ENCODE assay signal across 7 mouse cellular contexts in genomic region chr2:13573408-13574065, GRCm38 (mm10). TPM values are rescaled to one million over a fixed set of nuclear protein-coding genes. Genes with fewer than 3 reads are reported as not detected.
DNase-seq lines count a peak whose midpoint lies in the region; ATAC-seq and TF ChIP-seq lines count a peak whose summit lies in the region.

Gene Vim (plus strand): TSS chr2:13573927.

- TF ChIP-seq POLR2A in small intestine, adult 2 months (IDR thresholded peaks at IDR 0.05; ENCODE audit: low read depth, low read length): peak; percentile 38; the same call in 1 of the 2 replicates

- H3K9me3 ChIP-seq in hindbrain, postnatal 0 days (ENCODE audit: low read length): no peaks in the 10 kb centered on the region

- H3K27me3 ChIP-seq in hindbrain, postnatal 0 days (ENCODE audit: insufficient read depth, low read length): no peaks in the 10 kb centered on the region
- H3K27me3 ChIP-seq in small intestine, adult 2 months (ENCODE audit: control insufficient read depth, insufficient read depth, low read length): peaks cover 8% of the 10 kb centered on the region

- peak within 1 kb of the TSS; percentile 68 for H3K4me3 ChIP-seq in hindbrain, postnatal 0 days (ENCODE audit: low read length)
- H3K4me3 ChIP-seq in small intestine, adult 2 months (ENCODE audit: low read depth, low read length): peak within 1 kb of the TSS; percentile 61

- H3K9ac ChIP-seq in hindbrain, postnatal 0 days (replicated peaks; ENCODE audit: low read length): peak within 1 kb of the TSS; percentile 55

- WGBS in hindbrain, postnatal 0 days: under 1% methylated on average over 26 of the region's 26 CpGs
- WGBS in small intestine, adult 2 months: under 1% methylated on average over 26 of the region's 26 CpGs

- no peaks in the 10 kb centered on the region; the same call in 1 of the 2 replicates for H3K36me3 ChIP-seq in hindbrain, postnatal 0 days (ENCODE audit: insufficient read depth, low read length)
- peaks cover 3% of the 10 kb centered on the region; the same call in 1 of the 2 replicates for H3K36me3 ChIP-seq in small intestine, adult 2 months (ENCODE audit: control insufficient read depth, insufficient read depth, low read length)

- DNase-seq in adrenal gland, adult (ENCODE audit: inconsistent age in 2 of 2, low spot score in 1 of 2): peak; percentile 84 to 93
- peak; percentile 60 to 90 for DNase-seq in cerebellum, postnatal 4 days (ENCODE audit: low spot score in 2 of 2)
- DNase-seq in gastrocnemius, adult 8-10 months (ENCODE audit: low spot score in 2 of 2): peak; percentile 84 to 87
- peak; percentile 93 for DNase-seq in hindbrain, postnatal 0 days (ENCODE audit: low spot score)
- peak in 1 of 2 experiments; percentile 62 for DNase-seq in left cerebral cortex, postnatal 14 days (ENCODE audit: low spot score in 2 of 2)

- intact Hi-C loops in left cerebral cortex, postnatal 14 days (cut with DNase I): loop anchor here (2.0 to 10.0 kb wide), 2 partner anchors 179 to 275 kb away; no protein-coding TSS in a partner anchor

- peaks cover 1% of the 10 kb centered on the region; the same call in 1 of the 2 replicates for H3K4me1 ChIP-seq in hindbrain, postnatal 0 days (ENCODE audit: insufficient read depth, low read length)
- peaks cover 14% of the 10 kb centered on the region for H3K4me1 ChIP-seq in small intestine, adult 2 months (ENCODE audit: control insufficient read depth, insufficient read depth, insufficient read length, low read length)

- peak within 1 kb of the TSS; percentile 86 for H3K27ac ChIP-seq in hindbrain, postnatal 0 days
- H3K27ac ChIP-seq in small intestine, adult 2 months (ENCODE audit: insufficient read depth, low read depth, low read length): peak within 1 kb of the TSS; percentile 82

- no peak for TF ChIP-seq CTCF in hindbrain, postnatal 0 days (IDR thresholded peaks at IDR 0.05; ENCODE audit: low read depth)
- no peak for TF ChIP-seq CTCF in small intestine, adult 2 months (IDR thresholded peaks at IDR 0.05; ENCODE audit: extremely low read depth, insufficient read length, insufficient replicate concordance, low read depth, low read length)

- peak within 1 kb of the TSS; percentile 61 for H3K4me2 ChIP-seq in hindbrain, postnatal 0 days (ENCODE audit: low read depth, low read length)

- peak; percentile 94 for ATAC-seq in hindbrain, postnatal 0 days
- ATAC-seq in megakaryocyte-erythroid progenitor cell, adult 5-6 weeks (replicated peaks; ENCODE audit: low FRiP score, low TSS enrichment, poor library complexity, severe bottlenecking): peak; percentile 69

RNA-seq across cellular contexts. Expression of gene Vim, which starts in this region (rescaled TPM):
- 100 to 1,000 TPM in 1 of 4 experiments, 10 to 100 TPM in 3; 64.2 to 139 (median 92.0) TPM for total RNA-seq in gastrocnemius, adult 8-10 months (2022)
- total RNA-seq in hindbrain, postnatal 0 days (2014; rRNA removed): 965 and 1,051 TPM in 2 replicates
- polyA plus RNA-seq in hindbrain, postnatal 0 days (2015; fragmentation: Nextera tagmentation; extraction: Ambion mirVana): 417 and 451 TPM in 2 replicates
- total RNA-seq in left cerebral cortex, postnatal 14 days (2021): 10 to 100 TPM; 82.1 to 84.0 TPM
- 92.3 and 119 TPM in 2 replicates for total RNA-seq in megakaryocyte-erythroid progenitor cell, adult 5-6 weeks (2014; fragmentation: Nextera tagmentation)
- 214 and 318 TPM in 2 replicates for total RNA-seq in megakaryocyte-erythroid progenitor cell, adult 5-6 weeks (2017)
- 262 and 287 TPM in 2 replicates for polyA plus RNA-seq in small intestine, adult 2 months (2012; rRNA removed)
